Mouse (Mus musculus) liver, adult 2 months (tissue): ENCODE data around the gene Trio. TPM values are rescaled to one million over a fixed set of nuclear protein-coding genes. Genes with fewer than 3 reads are reported as not detected.

ENCODE experiments used
- DNase-seq: peaks from one replicate; pipeline ENCODE4 v3.0.0-alpha.2; 2011; ENCODE audit warnings: low read depth, low spot score; ENCODE audit errors: extremely low read depth
- H3K27ac ChIP-seq: fragments of 200-500 bp; replicated peaks from 2 replicates; pipeline ENCODE4 v1.5.1; 2012; ENCODE audit warnings: low read depth, mild to moderate bottlenecking, control low read depth, inconsistent platforms, low read length; ENCODE audit not compliant: insufficient read depth
- H3K27me3 ChIP-seq: fragments of 200-500 bp; 2 replicates; pipeline ENCODE4 v1.6.1; 2012; ENCODE audit warnings: mild to moderate bottlenecking, moderate library complexity, low read length, inconsistent platforms; ENCODE audit not compliant: control insufficient read depth, insufficient read depth
- H3K36me3 ChIP-seq: fragments of 200-500 bp; 2 replicates; pipeline ENCODE4 v1.6.1; 2012; ENCODE audit warnings: low read length, inconsistent platforms; ENCODE audit not compliant: control insufficient read depth, insufficient read depth
- H3K4me1 ChIP-seq: fragments of 200-500 bp; 2 replicates; pipeline ENCODE4 v1.6.1; 2011; ENCODE audit warnings: low read length; ENCODE audit not compliant: control insufficient read depth, insufficient read depth
- H3K4me3 ChIP-seq: fragments of 200-500 bp; 2 replicates; pipeline ENCODE4 v1.5.1; 2011; ENCODE audit warnings: low read depth, mild to moderate bottlenecking, control low read depth, low read length, moderate library complexity; ENCODE audit not compliant: insufficient read depth
- H3K79me2 ChIP-seq: fragments of 200-500 bp; 2 replicates; pipeline ENCODE4 v1.6.1; 2012; ENCODE audit warnings: inconsistent platforms, mild to moderate bottlenecking, low read length, moderate library complexity; ENCODE audit not compliant: control insufficient read depth, insufficient read depth
- H3K9ac ChIP-seq: fragments of 200-500 bp; 2 replicates; pipeline ENCODE4 v1.6.1; 2012; ENCODE audit warnings: low read depth, mild to moderate bottlenecking, control low read depth, inconsistent platforms, low read length
- CTCF ChIP-seq: fragments of 200-500 bp; IDR thresholded peaks from 2 replicates; pipeline ENCODE4 v1.5.1; 2011; ENCODE audit warnings: low read depth, low read length, control low read depth
- POLR2A ChIP-seq: fragments of 200-500 bp; IDR thresholded peaks from 2 replicates; pipeline ENCODE4 v1.6.1; 2011; ENCODE audit warnings: low read length, control low read depth; ENCODE audit not compliant: insufficient read depth; ENCODE audit errors: extremely low read depth
- WGBS: fragments of 180-500 bp; shearing (Covaris S2); methylation state at CpG from one replicate; pipeline ENCODE4 v1.1.7; 2018; 5-methylcytosine and 5-hydroxymethylcytosine counted together
- polyA plus RNA-seq: library from polyadenylated mRNA; depleted of rRNA; stranded (reverse); fragments of >200 nt; gene quantifications from 2 replicates; pipeline ENCODE4 v1.2.3, GENCODE M21; 2012
- total RNA-seq: library from RNA; depleted of rRNA; stranded (reverse); fragments of >200 nt; gene quantifications from 2 replicates; pipeline ENCODE4 v1.2.3, GENCODE M21; 2014

The Trio gene
- total and polyA plus RNA-seq, 2 experiments = 10.6 to 17.9 TPM

DNA sequence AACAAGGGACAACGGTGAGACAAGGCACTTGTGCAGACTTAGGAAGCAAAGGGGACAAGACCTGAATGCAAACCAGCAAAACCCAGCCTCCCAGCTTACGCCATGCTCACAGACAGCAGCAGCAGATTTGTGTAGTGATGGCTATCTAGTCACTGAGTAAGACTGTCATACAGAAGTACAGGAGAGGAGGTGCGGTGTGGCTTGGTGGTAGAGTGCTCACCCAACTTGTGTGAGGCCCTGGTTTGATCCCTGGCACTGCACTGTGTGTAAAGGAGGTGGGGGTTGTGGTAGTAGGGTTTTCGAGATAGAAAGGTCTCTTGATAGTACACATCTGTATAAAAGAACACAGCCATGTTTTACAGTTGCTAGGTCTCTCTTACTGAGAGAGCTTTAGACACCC, 198.8 kb downstream of the Trio start:
- H3K4me1 ChIP-seq = peaks cover 6% of the 10 kb centered on the region
- H3K79me2 ChIP-seq = no peaks in the 10 kb centered on the region
- 95% methylated on average over 4 of the region's 4 CpGs for WGBS
- no peaks in the 10 kb centered on the region for H3K27me3 ChIP-seq
- peaks cover 43% of the 10 kb centered on the region for H3K36me3 ChIP-seq
- no peak for TF ChIP-seq POLR2A
- no peak for TF ChIP-seq CTCF
- no peak overlapping the region for H3K4me3 ChIP-seq
- H3K9ac ChIP-seq = no peak overlapping the region
- H3K27ac ChIP-seq = no peak overlapping the region
- DNase-seq = no peak

DNA sequence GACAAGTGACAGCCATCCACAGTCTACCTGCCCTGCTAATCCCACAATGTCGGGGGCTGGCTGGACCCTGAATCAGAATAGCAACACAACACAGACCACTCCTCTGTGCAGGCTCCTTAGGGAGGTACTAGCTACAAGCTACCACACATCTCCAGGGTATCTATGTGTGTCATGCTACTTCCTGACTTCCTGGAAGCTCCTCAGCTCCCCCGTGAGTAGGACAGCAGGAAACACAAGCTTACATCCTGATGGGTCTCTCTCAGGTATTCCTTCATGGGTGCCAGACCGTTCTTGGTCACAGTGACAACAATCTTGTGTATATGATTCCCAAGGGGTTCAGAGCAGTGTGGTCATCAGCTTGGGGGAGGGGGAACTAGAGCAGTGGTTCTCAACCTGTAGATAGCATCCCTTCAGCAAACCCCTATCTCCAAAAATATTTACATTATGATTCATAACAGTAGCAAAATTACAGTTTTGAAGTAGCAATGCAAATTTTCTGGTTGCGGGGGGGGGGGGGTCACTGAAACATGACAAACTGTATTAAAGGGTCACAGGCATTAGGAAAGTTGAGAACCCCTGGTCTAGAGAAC, 199.5 kb downstream of the Trio start:
- no peak for TF ChIP-seq POLR2A
- H3K79me2 ChIP-seq = no peaks in the 10 kb centered on the region
- H3K27me3 ChIP-seq = no peaks in the 10 kb centered on the region
- DNase-seq = no peak
- WGBS = 92% methylated on average over 4 of the region's 4 CpGs
- no peak overlapping the region for H3K9ac ChIP-seq
- H3K4me3 ChIP-seq = no peak overlapping the region
- H3K4me1 ChIP-seq = peaks cover 7% of the 10 kb centered on the region
- H3K36me3 ChIP-seq = peaks cover 39% of the 10 kb centered on the region
- H3K27ac ChIP-seq = no peak overlapping the region

DNA sequence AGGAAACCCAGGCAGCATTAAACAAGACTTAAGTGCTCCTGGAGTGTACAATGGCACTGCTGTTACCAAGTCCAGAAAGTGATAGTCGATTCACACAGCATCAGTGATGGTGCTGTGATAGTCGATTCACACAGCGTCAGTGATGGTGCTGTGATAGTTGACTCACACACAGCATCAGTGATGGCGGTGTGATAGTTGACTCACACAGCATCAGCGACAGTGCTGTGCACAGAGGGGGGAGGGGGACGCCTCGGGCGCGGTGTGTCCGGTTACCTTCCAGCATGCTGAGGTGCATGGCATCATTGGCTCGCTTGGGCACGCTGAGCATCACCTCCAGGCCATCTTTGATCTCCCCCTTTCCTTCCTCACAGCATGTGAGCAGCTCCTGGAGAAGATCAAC, 200.3 kb downstream of the Trio start:
- H3K9ac ChIP-seq = no peak overlapping the region
- no peaks in the 10 kb centered on the region for H3K79me2 ChIP-seq
- DNase-seq = no peak
- WGBS = 97% methylated on average over 12 of the region's 12 CpGs
- TF ChIP-seq POLR2A (no peak), CTCF (no peak)
- peaks cover 36% of the 10 kb centered on the region for H3K36me3 ChIP-seq
- no peak overlapping the region for H3K4me3 ChIP-seq
- no peaks in the 10 kb centered on the region for H3K27me3 ChIP-seq
- peaks cover 7% of the 10 kb centered on the region for H3K4me1 ChIP-seq
- H3K27ac ChIP-seq = no peak overlapping the region

DNA sequence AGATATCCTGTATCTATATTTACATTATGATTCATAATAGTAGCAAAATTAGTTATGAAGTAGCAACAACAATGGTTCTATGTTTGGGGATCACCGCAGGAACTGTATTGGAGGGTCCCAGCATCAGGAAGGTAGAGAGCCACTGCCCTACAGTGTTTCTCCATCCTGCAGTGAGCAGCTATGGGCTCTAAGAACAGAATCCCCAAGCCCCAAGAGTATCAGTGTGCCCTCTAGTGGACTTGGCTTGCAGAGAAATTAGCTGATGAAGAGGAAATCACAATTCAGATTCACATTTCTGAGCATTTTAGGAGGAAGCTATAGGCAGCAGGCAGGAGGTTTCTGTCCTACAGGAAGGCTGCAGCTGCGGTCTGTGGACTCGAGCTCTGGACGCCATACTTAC, 202.1 kb downstream of the Trio start:
- H3K36me3 ChIP-seq = peaks cover 26% of the 10 kb centered on the region
- TF ChIP-seq POLR2A = no peak
- TF ChIP-seq CTCF = 0 out of 2 replicates have a peak, but pooled peaks have one; percentile 9
- no peak overlapping the region for H3K4me3 ChIP-seq
- WGBS = 89% methylated on average over 4 of the region's 4 CpGs
- no peak overlapping the region for H3K27ac ChIP-seq
- no peaks in the 10 kb centered on the region for H3K27me3 ChIP-seq
- no peak overlapping the region for H3K9ac ChIP-seq
- peaks cover 7% of the 10 kb centered on the region for H3K4me1 ChIP-seq
- peak; percentile 9 for DNase-seq
- H3K79me2 ChIP-seq = no peaks in the 10 kb centered on the region

DNA sequence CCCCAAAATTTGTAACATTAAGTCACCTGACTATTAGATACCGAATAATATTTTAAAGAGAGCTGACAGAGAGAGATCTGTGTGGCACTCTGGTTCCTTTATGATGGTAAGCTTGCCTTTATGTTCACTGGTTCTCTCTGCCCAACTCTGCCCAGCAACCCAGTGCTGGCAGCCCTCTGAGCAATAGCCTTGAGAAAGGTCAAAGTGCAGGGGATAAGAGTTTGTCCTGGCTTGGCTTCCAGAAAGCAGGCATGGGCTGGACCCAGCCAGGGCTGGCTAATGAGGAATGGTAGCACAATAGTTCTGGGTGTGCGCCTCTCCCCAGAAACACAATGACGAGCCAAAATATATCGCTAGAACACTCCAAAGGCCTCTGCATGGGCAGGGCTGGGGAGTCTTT, 203.2 kb downstream of the Trio start:
- H3K4me1 ChIP-seq = peaks cover 7% of the 10 kb centered on the region
- H3K9ac ChIP-seq = no peak overlapping the region
- 29% methylated on average over 4 of the region's 4 CpGs for WGBS
- no peak overlapping the region for H3K27ac ChIP-seq
- DNase-seq = peak; percentile 74
- H3K36me3 ChIP-seq = peaks cover 31% of the 10 kb centered on the region
- no peaks in the 10 kb centered on the region for H3K27me3 ChIP-seq
- no peaks in the 10 kb centered on the region for H3K79me2 ChIP-seq
- no peak overlapping the region for H3K4me3 ChIP-seq
- no peak for TF ChIP-seq POLR2A
- TF ChIP-seq CTCF = no peak

DNA sequence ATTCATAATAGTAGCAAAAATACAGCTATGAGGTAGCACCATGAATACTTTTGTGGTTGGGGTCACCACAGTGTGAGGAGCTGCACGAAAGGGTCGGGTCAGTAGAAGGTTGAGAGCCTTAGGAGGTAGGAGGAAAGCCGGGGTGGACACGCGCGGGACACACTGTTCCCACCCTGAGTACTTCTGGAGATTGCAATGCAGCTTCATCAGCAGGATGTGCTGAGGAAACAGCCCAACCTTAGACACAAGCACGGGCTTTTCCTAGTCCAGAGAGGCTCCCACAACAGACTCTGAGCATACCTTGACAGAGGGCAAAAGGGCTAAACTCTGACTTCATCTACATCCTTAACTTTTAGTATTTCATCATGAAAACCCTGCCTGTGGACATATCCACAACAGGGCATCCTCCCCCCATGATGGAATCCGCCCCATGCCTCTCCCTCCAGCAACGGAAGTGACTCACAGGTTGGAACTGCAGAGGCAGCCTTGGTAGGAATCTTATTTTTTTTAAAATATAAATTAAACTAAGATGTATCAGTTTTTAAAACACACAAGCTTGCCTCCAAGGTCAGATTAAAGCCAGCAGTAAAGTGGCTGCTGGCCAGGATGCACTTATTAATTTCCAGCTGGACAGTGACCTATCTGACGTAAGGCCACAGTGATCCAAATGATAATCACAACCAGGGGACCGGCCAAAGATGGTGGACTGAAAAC, 203.8 kb downstream of the Trio start:
- 74% methylated on average over 11 of the region's 11 CpGs for WGBS
- DNase-seq = peak; percentile 43
- Histone ChIP-seq H3K36me3 (peaks cover 31% of the 10 kb centered on the region), H3K9ac (no peak overlapping the region), H3K4me3 (no peak overlapping the region), H3K27me3 (no peaks in the 10 kb centered on the region), H3K4me1 (peaks cover 7% of the 10 kb centered on the region), H3K79me2 (no peaks in the 10 kb centered on the region), H3K27ac (no peak overlapping the region)
- no peak for TF ChIP-seq POLR2A
- no peak for TF ChIP-seq CTCF
